Mouse (Mus musculus) kidney, postnatal 0 days (tissue): ENCODE data around the gene Gm10392. TPM values are rescaled to one million over a fixed set of nuclear protein-coding genes. Genes with fewer than 3 reads are reported as not detected.

Source experiments
- ATAC-seq: fragments of 200-750 bp; cut with Nextera tagmentation; replicated peaks from 2 replicates; pipeline ENCODE4 v1.8.0; 2017; ENCODE audit warnings: low read depth, moderate number of reproducible peaks, moderate TSS enrichment, moderate library complexity; ENCODE audit not compliant: low FRiP score
- DNase-seq: peaks from one replicate; pipeline ENCODE4 v3.0.0-alpha.2; 2016; ENCODE audit warnings: low spot score
- H3K27ac ChIP-seq: fragments of 300-500 bp; sonication (generic); 2 replicates; pipeline ENCODE4 v1.5.1; 2014; ENCODE audit warnings: mild to moderate bottlenecking
- H3K27me3 ChIP-seq: fragments of 300-500 bp; sonication (generic); 2 replicates; pipeline ENCODE4 v1.6.1; 2014; ENCODE audit warnings: low read length, mixed read lengths; ENCODE audit not compliant: insufficient read depth
- H3K36me3 ChIP-seq: fragments of 300-500 bp; sonication (generic); 2 replicates; pipeline ENCODE4 v1.6.1; 2014; ENCODE audit warnings: low read length, mixed read lengths; ENCODE audit not compliant: insufficient read depth
- H3K4me1 ChIP-seq: fragments of 300-500 bp; sonication (generic); replicated peaks from 2 replicates; pipeline ENCODE4 v1.6.1; 2014; ENCODE audit warnings: antibody characterized with exemption, low read length, mixed read lengths; ENCODE audit not compliant: insufficient read depth
- H3K4me2 ChIP-seq: fragments of 300-500 bp; sonication (generic); 2 replicates; pipeline ENCODE4 v1.6.1; 2014; ENCODE audit warnings: mild to moderate bottlenecking, low read length, moderate library complexity, mixed read lengths
- H3K4me3 ChIP-seq: fragments of 300-500 bp; sonication (generic); replicated peaks from 2 replicates; pipeline ENCODE4 v1.5.1; 2014; ENCODE audit warnings: low read depth, low read length
- H3K9ac ChIP-seq: fragments of 300-500 bp; sonication (generic); 2 replicates; pipeline ENCODE4 v1.6.1; 2014; ENCODE audit warnings: low read depth, low read length
- H3K9me3 ChIP-seq: fragments of 300-500 bp; sonication (generic); replicated peaks from 2 replicates; pipeline ENCODE4 v1.6.1; 2016; ENCODE audit warnings: low read length, inconsistent platforms, mixed read lengths
- CTCF ChIP-seq: IDR thresholded peaks from 2 replicates; pipeline ENCODE4 v1.5.1; 2016; ENCODE audit warnings: antibody characterized with exemption, low read depth, mild to moderate bottlenecking, moderate library complexity
- WGBS: fragments of 180-500 bp; shearing (Covaris S2); extraction: QIAGEN DNeasy Blood & Tissue Kit; methylation state at CpG from one replicate; pipeline ENCODE4 v1.1.7; 2014; 5-methylcytosine and 5-hydroxymethylcytosine counted together
- polyA plus RNA-seq: library from polyadenylated mRNA; unstranded; fragments of >200 nt; fragmentation: Nextera tagmentation; extraction: Ambion mirVana; gene quantifications from 2 replicates; pipeline ENCODE4 v1.2.1, GENCODE M21; 2015

Gm10392 gene
- polyA plus RNA-seq, 1 experiment from 2014 or later, result not detected

GRCm38 (mm10) chr11:77503511-77503910, 15.5 kb downstream of the Gm10392 start:
- no peak for ATAC-seq
- no peaks in the 10 kb centered on the region for H3K27me3 ChIP-seq
- no peak for TF ChIP-seq CTCF
- DNase-seq, result no peak
- no peaks in the 10 kb centered on the region for H3K9me3 ChIP-seq
- H3K4me3 ChIP-seq, result no peak overlapping the region
- H3K36me3 ChIP-seq, result peaks cover 67% of the 10 kb centered on the region
- WGBS, result 70% methylated on average over 3 of the region's 3 CpGs
- H3K4me2 ChIP-seq, result no peak overlapping the region
- H3K9ac ChIP-seq, result no peak overlapping the region
- H3K27ac ChIP-seq, result no peak overlapping the region
- H3K4me1 ChIP-seq, result peaks cover 4% of the 10 kb centered on the region

GRCm38 (mm10) chr11:77502481-77502880, 16.5 kb downstream of the Gm10392 start:
- peaks cover 67% of the 10 kb centered on the region for H3K36me3 ChIP-seq
- no peak overlapping the region for H3K4me2 ChIP-seq
- no peak overlapping the region for H3K9ac ChIP-seq
- H3K9me3 ChIP-seq, result no peaks in the 10 kb centered on the region
- no peak overlapping the region for H3K27ac ChIP-seq
- H3K4me3 ChIP-seq, result no peak overlapping the region
- 84% methylated on average over 6 of the region's 6 CpGs for WGBS
- DNase-seq, result no peak
- no peak for TF ChIP-seq CTCF
- no peak for ATAC-seq
- H3K4me1 ChIP-seq, result peaks cover 8% of the 10 kb centered on the region
- H3K27me3 ChIP-seq, result no peaks in the 10 kb centered on the region

- no peak overlapping the region for H3K27ac ChIP-seq
- no peak for ATAC-seq
- H3K4me1 ChIP-seq, result peaks cover 13% of the 10 kb centered on the region
- H3K4me2 ChIP-seq, result no peak overlapping the region
- H3K4me3 ChIP-seq, result no peak overlapping the region
- 93% methylated on average over 4 of the region's 4 CpGs for WGBS
- no peaks in the 10 kb centered on the region for H3K9me3 ChIP-seq
- H3K36me3 ChIP-seq, result peaks cover 66% of the 10 kb centered on the region
- H3K27me3 ChIP-seq, result no peaks in the 10 kb centered on the region
- no peak for DNase-seq
- TF ChIP-seq CTCF, result no peak
- H3K9ac ChIP-seq, result no peak overlapping the region
These were observed 17.0 kb downstream of the Gm10392 start for GRCm38 (mm10) chr11:77501971-77502370.

GRCm38 (mm10) chr11:77501392-77501791, 17.6 kb downstream of the Gm10392 start:
- DNase-seq (peak; percentile 88), ATAC-seq (no peak)
- WGBS, result 27% methylated on average over 5 of the region's 5 CpGs
- Histone ChIP-seq H3K4me2 (no peak overlapping the region), H3K27ac (0 out of 2 replicates have a peak overlapping the region, but pooled peaks have one; percentile 13), H3K4me3 (no peak overlapping the region), H3K36me3 (peaks cover 61% of the 10 kb centered on the region), H3K4me1 (peaks cover 15% of the 10 kb centered on the region), H3K27me3 (no peaks in the 10 kb centered on the region), H3K9ac (no peak overlapping the region), H3K9me3 (no peaks in the 10 kb centered on the region)
- TF ChIP-seq CTCF, result peak; percentile 86

GRCm38 (mm10) chr11:77500361-77501325, 18.4 kb downstream of the Gm10392 start:
- H3K27me3 ChIP-seq, result no peaks in the 10 kb centered on the region
- no peak overlapping the region for H3K9ac ChIP-seq
- H3K27ac ChIP-seq, result 0 out of 2 replicates have a peak overlapping the region, but pooled peaks have one; percentile 13
- no peaks in the 10 kb centered on the region for H3K9me3 ChIP-seq
- no peak overlapping the region for H3K4me2 ChIP-seq
- H3K36me3 ChIP-seq, result peaks cover 53% of the 10 kb centered on the region
- H3K4me1 ChIP-seq, result peaks cover 15% of the 10 kb centered on the region
- ATAC-seq (no peak), DNase-seq (no peak)
- TF ChIP-seq CTCF, result no peak
- no peak overlapping the region for H3K4me3 ChIP-seq
- 77% methylated on average over 17 of the region's 17 CpGs for WGBS

GRCm38 (mm10) chr11:77499354-77499753, 19.6 kb downstream of the Gm10392 start:
- DNase-seq (no peak), ATAC-seq (no peak)
- H3K27me3 ChIP-seq, result no peaks in the 10 kb centered on the region
- H3K4me2 ChIP-seq, result no peak overlapping the region
- no peak overlapping the region for H3K4me3 ChIP-seq
- 93% methylated on average over 7 of the region's 7 CpGs for WGBS
- H3K9ac ChIP-seq, result no peak overlapping the region
- H3K36me3 ChIP-seq, result peaks cover 41% of the 10 kb centered on the region
- H3K27ac ChIP-seq, result no peak overlapping the region
- H3K4me1 ChIP-seq, result peaks cover 26% of the 10 kb centered on the region
- TF ChIP-seq CTCF, result no peak
- no peaks in the 10 kb centered on the region for H3K9me3 ChIP-seq
